Comparison of ENCODE assay signal across 9 mouse cellular contexts in the genomic region with DNA sequence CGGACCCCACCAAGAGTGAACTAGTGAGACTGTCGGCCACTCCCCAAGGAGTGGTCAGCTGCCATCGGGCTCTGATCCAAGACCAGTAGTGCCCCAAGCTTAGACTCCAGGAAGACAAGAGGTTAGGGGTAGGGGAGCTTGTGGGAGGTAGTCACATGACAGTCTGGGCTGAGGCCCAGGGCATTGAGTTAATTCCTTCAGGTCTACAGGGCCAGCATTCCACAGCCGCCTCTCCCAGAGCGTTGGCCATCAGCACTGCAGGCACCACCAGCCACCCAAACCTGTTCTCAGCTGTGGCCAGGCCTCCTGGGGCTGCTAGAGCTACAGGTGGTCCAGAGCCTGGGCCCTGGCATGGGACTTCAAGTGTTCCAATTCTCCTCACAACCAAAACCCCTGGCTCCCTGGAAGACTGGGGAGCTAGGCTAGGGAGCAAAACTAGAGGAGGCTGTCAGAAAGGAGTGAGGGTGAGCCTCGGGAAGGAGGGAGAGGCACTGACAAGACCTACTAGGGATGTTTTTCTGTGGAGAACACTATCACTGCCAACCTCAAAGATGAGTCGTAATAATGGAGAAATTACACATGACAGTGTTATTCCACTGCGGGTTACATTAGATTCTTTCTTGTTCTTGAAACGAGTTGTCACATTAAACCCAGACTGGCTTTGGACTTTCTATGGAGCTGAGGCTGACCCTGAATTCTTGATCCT. TPM values are rescaled to one million over a fixed set of nuclear protein-coding genes. Genes with fewer than 3 reads are reported as not detected.
DNase-seq lines count a peak whose midpoint lies in the region; ATAC-seq and TF ChIP-seq lines count a peak whose summit lies in the region.
"Had no signal": no experiment of that assay in that cellular context is flagged by ENCODE, and none has a peak within 500 bp of the region (broad histone marks: within the 10 kb centered on the region; RNA-seq: fewer than 3 reads in every experiment).

No protein-coding gene starts in this region.

- TF ChIP-seq CTCF in C2C12 (IDR thresholded peaks at IDR 0.05; ENCODE audit: control insufficient read depth, insufficient read depth, insufficient read length) = no peak

- no peak overlapping the region for H3K4me3 ChIP-seq in C2C12 (ENCODE audit: insufficient read depth, poor library complexity, severe bottlenecking)
- H3K4me3 ChIP-seq: midbrain, embryonic 12.5 days had no signal

- H3ac ChIP-seq in C2C12 (ENCODE audit: control insufficient read depth, insufficient read length, low read depth) = no peak overlapping the region

- no peaks in the 10 kb centered on the region for H3K27me3 ChIP-seq in C2C12 (ENCODE audit: control insufficient read depth, insufficient read depth, insufficient read length)
- H3K27me3 ChIP-seq: midbrain, embryonic 12.5 days had no signal

- no peaks in the 10 kb centered on the region for H3K79me2 ChIP-seq in C2C12 (ENCODE audit: control insufficient read depth, insufficient read depth)

- peak; percentile 74 for DNase-seq in 3134 (ENCODE audit: extremely low read depth, insufficient read length, low spot score)
- DNase-seq in heart, adult 18-20 months = peak; percentile 73 to 87
- peak; percentile 89 for DNase-seq in kidney, postnatal 10 days
- DNase-seq in thymus, postnatal 4 days = no peak
- no peak for DNase-seq in natural killer cell, adult 2 months (ENCODE audit: low spot score in 2 of 2)
- no peak for DNase-seq in gastrocnemius, adult 8-10 months (ENCODE audit: low spot score in 2 of 2)

- H3K36me3 ChIP-seq in C2C12 (ENCODE audit: control insufficient read depth, insufficient read depth) = no peaks in the 10 kb centered on the region
- H3K36me3 ChIP-seq: midbrain, embryonic 12.5 days had no signal

- ATAC-seq in erythroid progenitor cell, adult 5-6 weeks (replicated peaks; ENCODE audit: low FRiP score, poor library complexity, severe bottlenecking) = no peak

- no peaks in the 10 kb centered on the region for H3K79me3 ChIP-seq in C2C12 (ENCODE audit: low read depth)

TF ChIP-seq in C2C12, 6 proteins besides CTCF, POLR2A, EP300 and RAD21:
- TF ChIP-seq MYOG (IDR thresholded peaks at IDR 0.05; ENCODE audit: control insufficient read depth, extremely low read depth, insufficient read length) = no peak
- peak; percentile 81 for TF ChIP-seq USF1 (IDR thresholded peaks at IDR 0.05; ENCODE audit: low read depth)

RNA-seq across cellular contexts. Expression of gene Irf2bpl, which starts 12.1 kb away (rescaled TPM):
- polyA plus RNA-seq in C2C12 (2012; fragmentation: generic; extraction: Trizol) = 49.7 TPM
- total RNA-seq in heart, adult 18-20 months (2021) = 10 to 100 TPM; 30.0 to 30.5 TPM
- 0.72 and 2.5 TPM in 2 replicates for total RNA-seq in erythroid progenitor cell, adult 5-6 weeks (2015; ENCODE audit: low replicate concordance)
- 0.53 and 1.5 TPM in 2 replicates for total RNA-seq in erythroid progenitor cell, adult 5-6 weeks (2017; ENCODE audit: low replicate concordance)
- 10 to 100 TPM; 21.3 to 27.0 (median 22.9) TPM for total RNA-seq in gastrocnemius, adult 8-10 months (2022)

Comparison
In these comparisons a context has a peak if more than half of its experiments do, and no peak if none do; other contexts are left out.
1. DNase-seq: peak in 3134 (single experiment), heart, adult 18-20 months (2 of 2) and kidney, postnatal 10 days (single experiment); none in thymus, postnatal 4 days (single experiment), natural killer cell, adult 2 months (0 of 2) and gastrocnemius, adult 8-10 months (0 of 2).
2. RNA of gene Irf2bpl, which starts 12.1 kb away (total RNA-seq): 30.0 to 30.5 TPM in heart, adult 18-20 months and 21.3 to 27.0 TPM in gastrocnemius, adult 8-10 months; 0.53 to 2.5 TPM in erythroid progenitor cell, adult 5-6 weeks; every median in the first group is over 4 times any median in the second.